Mouse (Mus musculus): Measurements from ENCODE around the gene Ache. TPM values are rescaled to one million over a fixed set of nuclear protein-coding genes. Genes with fewer than 3 reads are reported as not detected.

The Ache gene
- polyA plus RNA-seq, 1 experiment from 2014 or later = 0.58 TPM

DNA sequence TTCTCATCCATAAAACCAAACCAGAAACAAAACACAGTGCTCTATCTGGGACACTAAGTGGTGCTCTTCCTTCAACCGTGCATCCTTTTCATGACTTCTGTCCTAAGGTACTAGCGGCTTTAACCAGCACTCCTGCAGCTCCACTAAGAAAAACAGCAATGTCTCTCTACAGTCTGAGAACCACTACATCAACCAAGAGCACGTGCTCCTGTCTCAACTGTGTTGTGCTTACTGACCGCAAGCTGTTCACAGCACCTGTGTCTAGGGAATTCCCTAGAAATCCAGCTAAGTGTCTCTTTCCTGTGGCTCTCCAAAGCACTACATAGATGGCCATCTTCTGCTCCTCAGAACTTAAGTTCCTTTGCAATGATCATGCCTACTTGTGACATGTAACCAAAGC is 17.5 kb downstream of the Ache start:
- peaks cover 7% of the 10 kb centered on the region; the same call in 1 of the 2 replicates for H3K9me3 ChIP-seq (ENCODE audit: control insufficient read depth, low read length)
- ATAC-seq (ENCODE audit: low FRiP score, low TSS enrichment) = no peak

DNA sequence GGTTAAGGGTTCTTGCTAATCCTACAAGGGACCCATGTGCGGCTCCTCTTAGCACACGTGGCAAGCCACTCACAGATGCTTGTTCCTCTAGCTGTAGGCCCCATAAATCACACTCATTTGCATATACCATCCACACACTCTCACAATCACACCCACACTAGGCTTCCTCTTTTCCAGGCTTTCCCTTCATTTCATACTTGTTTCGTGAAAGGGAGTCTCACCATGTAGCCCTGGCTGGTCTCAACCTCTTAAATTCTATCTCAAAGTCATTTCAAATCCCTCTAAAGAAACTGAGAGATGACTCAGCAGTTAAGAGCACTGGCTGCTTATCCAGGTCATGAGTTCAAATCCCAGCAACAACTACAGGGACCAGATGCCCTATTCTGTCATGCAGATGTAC is 18.5 kb downstream of the Ache start:
- no peak for ATAC-seq (ENCODE audit: low FRiP score, low TSS enrichment)
- no peaks in the 10 kb centered on the region for H3K27me3 ChIP-seq (ENCODE audit: control insufficient read depth, insufficient read depth, low read length)
- peak overlapping the region; percentile 65 for H3K4me2 ChIP-seq (replicated peaks; ENCODE audit: low read depth, low read length)
- H3K4me3 ChIP-seq (ENCODE audit: low read length) = peak overlapping the region; percentile 85; the same call in 1 of the 2 replicates
- peaks cover 32% of the 10 kb centered on the region for H3K4me1 ChIP-seq (ENCODE audit: control insufficient read depth, insufficient read depth, low read length)
- H3K9ac ChIP-seq (ENCODE audit: low read depth, low read length) = peak overlapping the region; percentile 96
- H3K36me3 ChIP-seq (ENCODE audit: control insufficient read depth, insufficient read depth, low read length) = peaks cover 72% of the 10 kb centered on the region
- H3K9me3 ChIP-seq (ENCODE audit: control insufficient read depth, low read length) = peaks cover 7% of the 10 kb centered on the region; the same call in 1 of the 2 replicates
- H3K27ac ChIP-seq (ENCODE audit: low read depth, low read length) = no peak overlapping the region
- 46% methylated on average over 3 of the region's 3 CpGs for WGBS

More for the DNA sequence above, 17.5 kb downstream of the Ache start:
- peaks cover 72% of the 10 kb centered on the region for H3K36me3 ChIP-seq (ENCODE audit: control insufficient read depth, insufficient read depth, low read length)
- no peaks in the 10 kb centered on the region for H3K27me3 ChIP-seq (ENCODE audit: control insufficient read depth, insufficient read depth, low read length)
- peak overlapping the region; percentile 10; the same call in 1 of the 2 replicates for H3K4me3 ChIP-seq (ENCODE audit: low read length)
- no peak overlapping the region for H3K27ac ChIP-seq (ENCODE audit: low read depth, low read length)
- no peak overlapping the region for H3K9ac ChIP-seq (ENCODE audit: low read depth, low read length)
- peaks cover 32% of the 10 kb centered on the region for H3K4me1 ChIP-seq (ENCODE audit: control insufficient read depth, insufficient read depth, low read length)
- H3K4me2 ChIP-seq (replicated peaks; ENCODE audit: low read depth, low read length) = peak overlapping the region; percentile 65; the same call in 1 of the 2 replicates
- WGBS = 45% methylated on average over 4 of the region's 4 CpGs

DNA sequence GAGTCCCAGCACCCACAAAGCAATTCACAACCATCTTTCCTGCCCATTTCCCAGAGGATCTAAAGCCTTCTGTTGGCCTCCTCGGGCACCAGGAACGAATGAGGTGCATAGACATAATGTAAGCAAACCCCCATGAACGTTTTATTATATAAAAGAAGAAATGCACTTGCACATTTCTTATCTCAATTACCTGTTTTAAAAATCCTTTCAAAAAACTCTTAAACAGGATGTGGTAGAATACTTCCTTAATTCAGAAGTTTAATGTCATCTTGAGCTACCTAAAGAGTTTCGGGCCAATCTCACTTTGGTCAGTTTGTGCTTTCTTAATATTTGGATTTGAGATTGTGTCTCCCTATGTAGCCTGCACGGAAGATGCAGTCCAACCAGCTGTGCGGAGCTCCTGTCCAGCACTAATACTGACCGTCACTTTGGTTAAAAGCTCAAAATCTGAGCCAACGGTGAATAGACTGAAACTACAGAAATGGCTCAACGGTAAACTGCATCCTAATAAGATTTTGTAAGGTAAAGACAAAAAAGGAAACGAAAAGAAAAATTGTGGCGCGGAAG is 19.2 kb downstream of the Ache start:
- ATAC-seq (ENCODE audit: low FRiP score, low TSS enrichment) = no peak
- Histone ChIP-seq H3K36me3 (ENCODE audit: control insufficient read depth, insufficient read depth, low read length) (peaks cover 72% of the 10 kb centered on the region), H3K9me3 (ENCODE audit: control insufficient read depth, low read length) (peaks cover 7% of the 10 kb centered on the region; the same call in 1 of the 2 replicates), H3K9ac (ENCODE audit: low read depth, low read length) (peak overlapping the region; percentile 96), H3K4me1 (ENCODE audit: control insufficient read depth, insufficient read depth, low read length) (peaks cover 32% of the 10 kb centered on the region), H3K27ac (ENCODE audit: low read depth, low read length) (peak overlapping the region; percentile 92), H3K4me3 (ENCODE audit: low read length) (peak overlapping the region; percentile 85), H3K27me3 (ENCODE audit: control insufficient read depth, insufficient read depth, low read length) (no peaks in the 10 kb centered on the region), H3K4me2 (replicated peaks; ENCODE audit: low read depth, low read length) (peak overlapping the region; percentile 65)
- 16% methylated on average over 12 of the region's 12 CpGs for WGBS

DNA sequence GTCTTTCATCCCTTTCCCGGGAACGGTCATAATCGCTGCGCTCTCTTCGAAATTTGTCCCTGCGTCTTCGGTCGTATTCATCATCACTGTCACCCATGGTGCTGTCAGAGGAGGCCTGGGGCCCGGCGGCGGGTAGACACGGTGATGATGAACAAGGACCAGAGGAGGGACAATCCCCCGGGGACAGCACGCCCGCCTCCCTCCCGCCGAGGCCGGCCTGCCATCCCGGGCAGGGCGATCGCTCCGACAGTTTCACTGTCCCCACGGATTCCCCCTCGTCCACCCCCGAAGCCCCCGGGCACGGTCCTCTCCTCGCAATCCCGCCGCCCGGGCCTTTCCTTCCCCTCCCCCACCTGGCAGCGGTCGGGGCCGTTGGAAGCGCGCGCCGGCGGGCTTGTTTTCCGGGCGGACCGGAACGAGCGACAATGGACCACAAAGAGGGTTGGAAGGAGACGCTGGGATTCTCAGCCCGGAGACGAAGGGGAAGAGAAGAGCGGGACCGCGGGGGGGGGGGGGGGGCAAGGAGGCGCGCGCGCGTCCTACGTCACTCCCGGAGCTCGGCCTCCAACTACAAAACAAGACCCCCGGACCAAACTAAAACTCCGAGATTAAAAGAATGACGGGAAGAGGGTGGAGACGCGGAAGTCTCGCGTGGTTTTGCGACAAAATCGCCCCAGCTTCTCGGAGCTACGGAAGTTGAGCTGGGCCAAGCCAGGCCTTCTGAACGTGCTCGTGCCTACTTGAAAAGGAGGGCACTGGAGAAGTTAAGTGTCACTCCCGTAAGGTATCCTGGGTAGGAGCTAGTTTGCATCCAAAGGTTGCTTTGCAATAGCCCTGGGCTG is 20.0 kb downstream of the Ache start, which contains the start of gene Srrt:
Gene Srrt (minus strand): TSS at position 604 of the 842 bp plus-strand sequence.
- Histone ChIP-seq H3K9ac (ENCODE audit: low read depth, low read length) (peak within 1 kb of the TSS; percentile 96), H3K4me3 (ENCODE audit: low read length) (peak within 1 kb of the TSS; percentile 85), H3K4me2 (replicated peaks; ENCODE audit: low read depth, low read length) (peak within 1 kb of the TSS; percentile 65), H3K27ac (ENCODE audit: low read depth, low read length) (peak within 1 kb of the TSS; percentile 92), H3K4me1 (ENCODE audit: control insufficient read depth, insufficient read depth, low read length) (peaks cover 37% of the 10 kb centered on the region), H3K9me3 (ENCODE audit: control insufficient read depth, low read length) (peaks cover 7% of the 10 kb centered on the region; the same call in 1 of the 2 replicates), H3K36me3 (ENCODE audit: control insufficient read depth, insufficient read depth, low read length) (peaks cover 70% of the 10 kb centered on the region), H3K27me3 (ENCODE audit: control insufficient read depth, insufficient read depth, low read length) (no peaks in the 10 kb centered on the region)
- WGBS = under 1% methylated on average over 69 of the region's 72 CpGs
- ATAC-seq (ENCODE audit: low FRiP score, low TSS enrichment) = peak; percentile 85

DNA sequence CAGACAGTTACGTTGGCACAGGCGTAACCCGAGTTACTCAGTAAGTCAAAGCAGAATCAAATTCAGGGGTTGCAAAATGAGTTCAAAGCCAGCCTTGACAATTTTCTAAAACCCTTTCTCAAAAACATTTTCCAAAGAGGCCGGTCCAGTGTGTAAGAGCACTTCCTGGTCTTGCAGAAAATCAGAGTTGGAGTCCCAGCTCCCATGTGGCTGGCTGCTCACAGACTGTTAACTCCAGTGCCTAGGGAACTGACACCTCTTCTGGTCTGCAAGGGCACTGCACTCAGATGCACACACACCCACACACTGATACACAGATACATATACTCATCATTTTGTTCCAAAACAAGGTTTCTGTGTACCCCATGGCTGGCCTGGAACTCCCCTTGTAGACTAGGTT is 21.0 kb downstream of the Ache start:
- H3K36me3 ChIP-seq (ENCODE audit: control insufficient read depth, insufficient read depth, low read length) = peaks cover 59% of the 10 kb centered on the region
- peak overlapping the region; percentile 96; the same call in 1 of the 2 replicates for H3K9ac ChIP-seq (ENCODE audit: low read depth, low read length)
- peak overlapping the region; percentile 85 for H3K4me3 ChIP-seq (ENCODE audit: low read length)
- no peaks in the 10 kb centered on the region for H3K27me3 ChIP-seq (ENCODE audit: control insufficient read depth, insufficient read depth, low read length)
- peak overlapping the region; percentile 92 for H3K27ac ChIP-seq (ENCODE audit: low read depth, low read length)
- H3K4me2 ChIP-seq (replicated peaks; ENCODE audit: low read depth, low read length) = peak overlapping the region; percentile 65
- no peak for ATAC-seq (ENCODE audit: low FRiP score, low TSS enrichment)
- peaks cover 44% of the 10 kb centered on the region for H3K4me1 ChIP-seq (ENCODE audit: control insufficient read depth, insufficient read depth, low read length)
- H3K9me3 ChIP-seq (ENCODE audit: control insufficient read depth, low read length) = peaks cover 7% of the 10 kb centered on the region; the same call in 1 of the 2 replicates
- WGBS = 96% methylated on average over 4 of the region's 4 CpGs

DNA sequence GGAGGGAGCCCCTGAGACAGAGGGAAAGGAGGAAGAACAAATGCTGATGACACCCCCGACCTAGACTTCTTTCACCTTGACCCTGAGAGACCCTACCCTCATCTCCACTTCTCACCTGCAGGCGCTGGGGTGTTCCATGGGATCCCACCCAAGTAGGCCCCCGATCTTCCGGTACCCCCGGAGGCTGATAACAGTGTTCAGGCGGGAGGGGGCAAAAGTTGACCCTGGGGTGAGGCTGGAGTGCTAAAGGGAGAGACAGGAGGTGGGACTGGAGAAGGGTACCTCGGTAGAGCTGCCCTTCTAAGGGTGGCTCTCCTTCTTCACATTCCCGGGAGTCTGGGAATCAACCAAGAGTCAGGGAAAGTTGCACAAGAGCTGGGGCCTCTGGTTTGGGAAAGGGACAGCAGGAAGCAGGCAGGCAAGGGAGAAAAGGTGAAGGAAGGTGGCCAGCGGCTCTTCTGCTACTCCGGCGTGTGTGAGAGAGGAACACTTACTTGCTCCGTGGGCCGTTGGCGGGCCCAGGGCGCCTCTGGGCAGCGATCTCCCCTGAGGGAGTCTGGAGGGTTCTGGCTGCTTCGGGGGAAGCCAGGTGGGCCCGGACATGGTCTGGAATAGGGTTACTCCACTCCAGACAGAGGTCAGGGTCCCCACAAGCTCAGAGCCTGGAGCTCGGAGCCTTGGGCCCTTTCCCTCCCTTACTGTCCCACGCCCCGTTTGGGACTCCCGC is 26.3 kb downstream of the Ache start:
- Histone ChIP-seq H3K4me1 (ENCODE audit: control insufficient read depth, insufficient read depth, low read length) (peaks cover 32% of the 10 kb centered on the region), H3K4me3 (ENCODE audit: low read length) (peak overlapping the region; percentile 68), H3K4me2 (replicated peaks; ENCODE audit: low read depth, low read length) (peak overlapping the region; percentile 85), H3K9ac (ENCODE audit: low read depth, low read length) (peak overlapping the region; percentile 74), H3K9me3 (ENCODE audit: control insufficient read depth, low read length) (peaks cover 4% of the 10 kb centered on the region; the same call in 1 of the 2 replicates), H3K36me3 (ENCODE audit: control insufficient read depth, insufficient read depth, low read length) (peaks cover 36% of the 10 kb centered on the region), H3K27ac (ENCODE audit: low read depth, low read length) (peak overlapping the region; percentile 91), H3K27me3 (ENCODE audit: control insufficient read depth, insufficient read depth, low read length) (no peaks in the 10 kb centered on the region)
- 2% methylated on average over 22 of the region's 22 CpGs for WGBS
- ATAC-seq (ENCODE audit: low FRiP score, low TSS enrichment) = peak; percentile 58; the same call in 1 of the 2 replicates

DNA sequence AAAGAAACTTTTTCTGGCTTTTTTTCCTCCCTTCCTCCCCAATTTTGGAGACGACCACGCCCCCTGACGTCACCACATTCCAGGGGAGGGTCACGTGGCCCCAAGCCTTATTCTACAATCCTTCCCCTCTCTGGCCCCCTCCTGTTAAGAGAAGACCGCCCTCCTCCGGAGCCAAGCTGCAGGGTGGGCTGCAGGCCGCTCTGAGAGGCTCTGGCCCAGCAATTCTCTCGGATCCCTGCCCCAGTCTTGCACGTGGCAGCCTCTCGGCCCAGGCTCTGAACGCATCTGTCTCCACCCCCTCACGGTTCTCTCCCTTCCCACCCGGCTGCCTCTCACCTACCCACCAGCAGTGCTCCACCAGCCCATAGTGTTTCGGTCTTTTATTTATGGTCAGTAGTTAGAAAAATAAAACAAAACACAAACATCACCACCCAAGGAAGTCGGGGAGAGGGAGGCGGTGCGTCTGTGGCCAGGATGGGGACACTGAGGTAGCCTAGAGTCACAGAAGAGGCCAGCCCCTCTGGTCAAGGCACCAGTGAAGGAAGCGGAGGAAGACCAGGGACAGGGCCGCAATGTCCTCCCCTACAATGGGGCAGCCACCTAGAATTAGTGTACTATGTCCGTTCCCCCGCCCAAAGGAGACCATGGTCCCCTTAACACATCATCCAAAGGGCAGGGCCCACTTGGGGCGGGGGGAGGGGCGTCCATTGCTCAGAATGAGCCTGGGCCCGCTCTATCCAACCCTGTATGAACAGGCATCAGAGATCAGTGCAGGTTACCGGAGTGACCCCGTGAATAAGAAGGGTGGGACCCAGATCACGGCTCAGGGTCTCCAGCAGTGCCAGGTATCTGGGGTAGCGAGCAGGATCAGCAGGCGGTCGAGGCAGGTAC is 27.1 kb downstream of the Ache start, which contains the start of gene Trip6:
Gene Trip6 (minus strand): TSS at position 212 of the 891 bp plus-strand sequence.
- Histone ChIP-seq H3K4me3 (ENCODE audit: low read length) (peak within 1 kb of the TSS; percentile 68), H3K27ac (ENCODE audit: low read depth, low read length) (peak within 1 kb of the TSS; percentile 94), H3K4me2 (replicated peaks; ENCODE audit: low read depth, low read length) (peak within 1 kb of the TSS; percentile 85), H3K9ac (ENCODE audit: low read depth, low read length) (peak within 1 kb of the TSS; percentile 74), H3K4me1 (ENCODE audit: control insufficient read depth, insufficient read depth, low read length) (peaks cover 32% of the 10 kb centered on the region), H3K9me3 (ENCODE audit: control insufficient read depth, low read length) (no peaks in the 10 kb centered on the region), H3K27me3 (ENCODE audit: control insufficient read depth, insufficient read depth, low read length) (no peaks in the 10 kb centered on the region), H3K36me3 (ENCODE audit: control insufficient read depth, insufficient read depth, low read length) (peaks cover 28% of the 10 kb centered on the region)
- ATAC-seq (ENCODE audit: low FRiP score, low TSS enrichment) = peak; percentile 96
- WGBS = 13% methylated on average over 30 of the region's 30 CpGs

Measured in kidney, embryonic 14.5 days (tissue).